Mouse (Mus musculus) neural tube, embryonic 11.5 days (tissue): ENCODE measurements around the gene Mindy4. TPM values are rescaled to one million over a fixed set of nuclear protein-coding genes. Genes with fewer than 3 reads are reported as not detected.
"Not testable (repeated sequence)": the region's sequence is repeated elsewhere in the genome, so short reads cannot be mapped to it uniquely, and the experiment has no call there.

Source experiments
- ATAC-seq: fragments of 200-750 bp; cut with Nextera tagmentation; 2 replicates; pipeline ENCODE4 v1.8.0; 2017; ENCODE audit warnings: moderate number of reproducible peaks, mild to moderate bottlenecking, moderate TSS enrichment, moderate library complexity; ENCODE audit not compliant: insufficient read depth, low FRiP score, low TSS enrichment
- DNase-seq: peaks from one replicate; pipeline ENCODE4 v3.0.0-alpha.2; 2015; ENCODE audit warnings: low spot score
- H3K27ac ChIP-seq: fragments of 300-500 bp; sonication (generic); 2 replicates; pipeline ENCODE4 v1.5.1; 2014; ENCODE audit warnings: low read depth, mild to moderate bottlenecking, low read length
- H3K27me3 ChIP-seq: fragments of 300-500 bp; sonication (generic); 2 replicates; pipeline ENCODE4 v1.6.1; 2014; ENCODE audit warnings: mild to moderate bottlenecking, low read length, mixed read lengths; ENCODE audit not compliant: control insufficient read depth, insufficient read depth
- H3K36me3 ChIP-seq: fragments of 300-500 bp; sonication (generic); 2 replicates; pipeline ENCODE4 v1.6.1; 2014; ENCODE audit warnings: mild to moderate bottlenecking, low read length, moderate library complexity, mixed read lengths; ENCODE audit not compliant: control insufficient read depth, insufficient read depth
- H3K4me1 ChIP-seq: fragments of 300-500 bp; sonication (generic); 2 replicates; pipeline ENCODE4 v1.6.1; 2014; ENCODE audit warnings: low read length, mixed read lengths; ENCODE audit not compliant: control insufficient read depth, insufficient read depth
- H3K4me2 ChIP-seq: fragments of 300-500 bp; sonication (generic); 2 replicates; pipeline ENCODE4 v1.6.1; 2014; ENCODE audit warnings: low read depth, mild to moderate bottlenecking, moderate library complexity
- H3K4me3 ChIP-seq: fragments of 300-500 bp; sonication (generic); 2 replicates; pipeline ENCODE4 v1.5.1; 2014; ENCODE audit warnings: low read depth, low read length
- H3K9ac ChIP-seq: fragments of 300-500 bp; sonication (generic); 2 replicates; pipeline ENCODE4 v1.6.1; 2014; ENCODE audit warnings: mild to moderate bottlenecking, low read length
- H3K9me3 ChIP-seq: fragments of 300-500 bp; sonication (generic); 2 replicates; pipeline ENCODE4 v1.6.1; 2016; ENCODE audit warnings: low read length; ENCODE audit not compliant: control insufficient read depth
- WGBS: fragments of 180-500 bp; shearing (Covaris S2); extraction: QIAGEN DNeasy Blood & Tissue Kit; methylation state at CpG from one replicate; pipeline ENCODE4 v1.1.7; 2014; 5-methylcytosine and 5-hydroxymethylcytosine counted together
- polyA plus RNA-seq: library from polyadenylated mRNA; unstranded; fragments of >200 nt; fragmentation: Nextera tagmentation; extraction: Ambion mirVana; gene quantifications from 2 replicates; pipeline ENCODE4 v1.2.1, GENCODE M21; 2014

Gene Mindy4
- polyA plus RNA-seq, 1 experiment from 2014 or later: 14.4 TPM

GRCm38 (mm10) chr6:55173941-55174349 lies 29.2 kb upstream of the Mindy4 start:
- H3K4me3 ChIP-seq: no peak overlapping the region
- no peak overlapping the region for H3K9ac ChIP-seq
- H3K27me3 ChIP-seq: peaks cover 15% of the 10 kb centered on the region
- WGBS: 19% methylated on average over 3 of the region's 3 CpGs
- 0 out of 2 replicates have a peak, but pooled peaks cover 5% of the 10 kb centered on the region for H3K4me1 ChIP-seq
- H3K36me3 ChIP-seq: no peaks in the 10 kb centered on the region
- DNase-seq (no peak), ATAC-seq (no peak)
- no peak overlapping the region for H3K4me2 ChIP-seq
- H3K27ac ChIP-seq: no peak overlapping the region
- no peaks in the 10 kb centered on the region for H3K9me3 ChIP-seq

GRCm38 (mm10) chr6:55174741-55175181 lies 28.4 kb upstream of the Mindy4 start, which contains the start of gene Inmt:
Gene Inmt (minus strand): TSS chr6:55175043.
- Histone ChIP-seq H3K27ac (no peak within 1 kb of the TSS), H3K36me3 (no peaks in the 10 kb centered on the region), H3K4me2 (no peak within 1 kb of the TSS), H3K9me3 (no peaks in the 10 kb centered on the region), H3K9ac (no peak within 1 kb of the TSS), H3K4me3 (no peak within 1 kb of the TSS), H3K4me1 (0 out of 2 replicates have a peak, but pooled peaks cover 5% of the 10 kb centered on the region), H3K27me3 (peaks cover 15% of the 10 kb centered on the region)
- DNase-seq (no peak), ATAC-seq (no peak)
- 80% methylated on average over 1 of the region's 1 CpGs for WGBS

- Histone ChIP-seq H3K9ac (no peak overlapping the region), H3K4me1 (0 out of 2 replicates have a peak, but pooled peaks cover 5% of the 10 kb centered on the region), H3K36me3 (no peaks in the 10 kb centered on the region), H3K27me3 (peaks cover 10% of the 10 kb centered on the region), H3K27ac (no peak overlapping the region), H3K4me3 (no peak overlapping the region), H3K4me2 (no peak overlapping the region), H3K9me3 (no peaks in the 10 kb centered on the region)
- 79% methylated on average over 2 of the region's 2 CpGs for WGBS
- DNase-seq: no peak
- no peak for ATAC-seq
These were observed 27.7 kb upstream of the Mindy4 start for GRCm38 (mm10) chr6:55175456-55175855.

GRCm38 (mm10) chr6:55175892-55176291 lies 27.3 kb upstream of the Mindy4 start:
- 0 out of 2 replicates have a peak, but pooled peaks cover 5% of the 10 kb centered on the region for H3K4me1 ChIP-seq
- DNase-seq: no peak
- no peak overlapping the region for H3K9ac ChIP-seq
- H3K27me3 ChIP-seq: peaks cover 9% of the 10 kb centered on the region
- no peak overlapping the region for H3K27ac ChIP-seq
- no peaks in the 10 kb centered on the region for H3K9me3 ChIP-seq
- no peak for ATAC-seq
- no peak overlapping the region for H3K4me3 ChIP-seq
- H3K4me2 ChIP-seq: no peak overlapping the region
- WGBS: 61% methylated on average over 5 of the region's 5 CpGs
- no peaks in the 10 kb centered on the region for H3K36me3 ChIP-seq

GRCm38 (mm10) chr6:55177060-55177732 lies 26.0 kb upstream of the Mindy4 start:
- Histone ChIP-seq H3K27ac (no peak overlapping the region), H3K36me3 (no peaks in the 10 kb centered on the region), H3K9me3 (no peaks in the 10 kb centered on the region), H3K9ac (no peak overlapping the region), H3K27me3 (peaks cover 9% of the 10 kb centered on the region), H3K4me3 (no peak overlapping the region), H3K4me2 (no peak overlapping the region), H3K4me1 (0 out of 2 replicates have a peak, but pooled peaks cover 5% of the 10 kb centered on the region)
- WGBS: 44% methylated on average over 12 of the region's 12 CpGs
- ATAC-seq (no peak), DNase-seq (peak; percentile 44)

- ATAC-seq (no peak), DNase-seq (no peak)
- Histone ChIP-seq H3K4me2 (no peak overlapping the region), H3K9ac (no peak overlapping the region), H3K4me3 (no peak overlapping the region), H3K27me3 (peaks cover 7% of the 10 kb centered on the region), H3K4me1 (no peaks in the 10 kb centered on the region), H3K27ac (no peak overlapping the region), H3K36me3 (no peaks in the 10 kb centered on the region), H3K9me3 (no peaks in the 10 kb centered on the region)
- WGBS: 79% methylated on average over 7 of the region's 7 CpGs
These were observed 23.6 kb upstream of the Mindy4 start for GRCm38 (mm10) chr6:55179560-55179959.

GRCm38 (mm10) chr6:55182655-55183430 lies 20.3 kb upstream of the Mindy4 start:
- no peaks in the 10 kb centered on the region for H3K9me3 ChIP-seq
- H3K4me2 ChIP-seq: no peak overlapping the region
- no peaks in the 10 kb centered on the region for H3K4me1 ChIP-seq
- 82% methylated on average over 1 of the region's 1 CpGs for WGBS
- H3K9ac ChIP-seq: no peak overlapping the region
- no peak overlapping the region for H3K27ac ChIP-seq
- no peak overlapping the region for H3K4me3 ChIP-seq
- H3K36me3 ChIP-seq: no peaks in the 10 kb centered on the region
- ATAC-seq (no peak), DNase-seq (no peak)
- no peaks in the 10 kb centered on the region for H3K27me3 ChIP-seq

- not testable (repeated sequence) for H3K27me3 ChIP-seq, DNase-seq, H3K4me3 ChIP-seq, H3K27ac ChIP-seq, H3K9ac ChIP-seq, H3K4me2 ChIP-seq, ATAC-seq, H3K9me3 ChIP-seq, H3K4me1 ChIP-seq, H3K36me3 ChIP-seq
- WGBS: 95% methylated on average over 17 of the region's 17 CpGs
These were observed 15.4 kb upstream of the Mindy4 start for GRCm38 (mm10) chr6:55187827-55188226.
